21 mouse cellular contexts compared by ENCODE assay signal in genomic region chr13:103319317-103319716, GRCm38 (mm10). TPM values are rescaled to one million over a fixed set of nuclear protein-coding genes. Genes with fewer than 3 reads are reported as not detected.
DNase-seq lines count a peak whose midpoint lies in the region; ATAC-seq and TF ChIP-seq lines count a peak whose summit lies in the region.
"Had no signal": no experiment of that assay in that cellular context is flagged by ENCODE, and none has a peak within 500 bp of the region (broad histone marks: within the 10 kb centered on the region; RNA-seq: fewer than 3 reads in every experiment).

No protein-coding gene starts in this region.

- no peak for TF ChIP-seq POLR2A in heart, adult 2 months (IDR thresholded peaks at IDR 0.05; ENCODE audit: insufficient read depth, low read depth, low read length)

- intact Hi-C loops in heart, adult 2 months (cut with DNase I) = no loop called here
- intact Hi-C loops in left cerebral cortex, postnatal 36 days (cut with DNase I) = no loop called here

- no peak overlapping the region for H3K9ac ChIP-seq in heart, adult 2 months (ENCODE audit: low read depth, low read length)
- H3K9ac ChIP-seq in limb, embryonic 11.5 days (ENCODE audit: low read length) = no peak overlapping the region
- no peak overlapping the region for H3K9ac ChIP-seq in neural tube, embryonic 14.5 days (replicated peaks; ENCODE audit: low read depth, low read length)
- no peak overlapping the region for H3K9ac ChIP-seq in neural tube, embryonic 15.5 days (replicated peaks)
- H3K9ac ChIP-seq: embryonic facial prominence, embryonic 13.5 days; forebrain, embryonic 13.5 days; hindbrain, embryonic 12.5 days had no signal

- no peaks in the 10 kb centered on the region for H3K79me2 ChIP-seq in heart, adult 2 months (replicated peaks; ENCODE audit: control insufficient read depth, insufficient read depth, low read length)

- H3K4me3 ChIP-seq in heart, adult 2 months = no peak overlapping the region
- no peak overlapping the region for H3K4me3 ChIP-seq in limb, embryonic 11.5 days (ENCODE audit: low read depth, low read length)
- H3K4me3 ChIP-seq in limb, embryonic 10.5 days = no peak overlapping the region
- H3K4me3 ChIP-seq in neural tube, embryonic 14.5 days (ENCODE audit: low read depth, low read length) = no peak overlapping the region
- no peak overlapping the region for H3K4me3 ChIP-seq in neural tube, embryonic 15.5 days (replicated peaks)
- H3K4me3 ChIP-seq: embryonic facial prominence, embryonic 13.5 days; forebrain, embryonic 13.5 days; gastrocnemius, adult 2 months; heart, embryonic 10.5 days; hindbrain, embryonic 12.5 days had no signal

- H3K27ac ChIP-seq in heart, adult 2 months = no peak overlapping the region
- no peak overlapping the region for H3K27ac ChIP-seq in limb, embryonic 11.5 days (replicated peaks; ENCODE audit: low read depth, low read length)
- H3K27ac ChIP-seq in limb, embryonic 10.5 days = no peak overlapping the region
- H3K27ac ChIP-seq in neural tube, embryonic 14.5 days (ENCODE audit: low read depth, low read length) = no peak overlapping the region
- H3K27ac ChIP-seq in neural tube, embryonic 15.5 days (replicated peaks) = no peak overlapping the region
- H3K27ac ChIP-seq: embryonic facial prominence, embryonic 13.5 days; forebrain, embryonic 13.5 days; gastrocnemius, adult 2 months; hindbrain, embryonic 12.5 days had no signal

- H3K9me3 ChIP-seq in limb, embryonic 11.5 days (ENCODE audit: control insufficient read depth, low read length) = no peaks in the 10 kb centered on the region
- H3K9me3 ChIP-seq in limb, embryonic 10.5 days (replicated peaks) = no peaks in the 10 kb centered on the region
- no peaks in the 10 kb centered on the region for H3K9me3 ChIP-seq in neural tube, embryonic 14.5 days (ENCODE audit: control insufficient read depth, low read length)
- H3K9me3 ChIP-seq in neural tube, embryonic 15.5 days (replicated peaks) = no peaks in the 10 kb centered on the region
- H3K9me3 ChIP-seq: embryonic facial prominence, embryonic 13.5 days; forebrain, embryonic 13.5 days; heart, embryonic 10.5 days; hindbrain, embryonic 12.5 days had no signal

- H3K27me3 ChIP-seq in heart, adult 2 months (ENCODE audit: control insufficient read depth, insufficient read depth, low read length) = no peaks in the 10 kb centered on the region
- H3K27me3 ChIP-seq in limb, embryonic 11.5 days (ENCODE audit: control insufficient read depth, insufficient read depth, low read length) = no peaks in the 10 kb centered on the region
- H3K27me3 ChIP-seq in limb, embryonic 10.5 days (ENCODE audit: low read depth, poor library complexity, severe bottlenecking) = no peaks in the 10 kb centered on the region
- no peaks in the 10 kb centered on the region for H3K27me3 ChIP-seq in neural tube, embryonic 14.5 days (ENCODE audit: control insufficient read depth, insufficient read depth, low read length)
- H3K27me3 ChIP-seq in neural tube, embryonic 15.5 days (replicated peaks) = no peaks in the 10 kb centered on the region
- H3K27me3 ChIP-seq: embryonic facial prominence, embryonic 13.5 days; forebrain, embryonic 13.5 days had no signal

- no peak for TF ChIP-seq CTCF in heart, adult 2 months (IDR thresholded peaks at IDR 0.05)

- peak; percentile 33 for DNase-seq in heart, adult 11 months
- DNase-seq in heart, adult 2 months = no peak
- no peak for DNase-seq in limb, embryonic 11.5 days (ENCODE audit: low spot score)
- no peak for DNase-seq in limb, embryonic 10.5 days (ENCODE audit: low spot score)
- DNase-seq in left cerebral cortex, postnatal 36 days (ENCODE audit: low spot score in 2 of 2) = no peak
- DNase-seq: adrenal gland, postnatal 10 days; cerebellum, adult 11 months; cerebellum, adult 8-10 months; cerebellum, postnatal 14 days; embryo, embryonic 11 days; gastrocnemius, adult 2 months; gastrocnemius, postnatal 25 days; heart, postnatal 10 days; heart, postnatal 4 days had no signal

- no peak overlapping the region for H3K4me2 ChIP-seq in limb, embryonic 11.5 days (ENCODE audit: low read depth, severe bottlenecking)
- no peak overlapping the region for H3K4me2 ChIP-seq in neural tube, embryonic 14.5 days (ENCODE audit: low read depth, low read length)
- H3K4me2 ChIP-seq in neural tube, embryonic 15.5 days = no peak overlapping the region
- H3K4me2 ChIP-seq: embryonic facial prominence, embryonic 13.5 days; forebrain, embryonic 13.5 days; hindbrain, embryonic 12.5 days had no signal

- no peak for TF ChIP-seq EP300 in heart, adult 2 months (IDR thresholded peaks at IDR 0.05; ENCODE audit: insufficient read depth, low read depth, low read length)

- ATAC-seq in limb, embryonic 11.5 days (ENCODE audit: insufficient number of reproducible peaks, low FRiP score, low TSS enrichment, low read depth) = peak; percentile 39; the same call in 1 of the 2 replicates
- peak; percentile 38; the same call in 1 of the 2 replicates for ATAC-seq in neural tube, embryonic 14.5 days (ENCODE audit: low read depth)
- ATAC-seq in neural tube, embryonic 15.5 days (ENCODE audit: low FRiP score) = no peak; the same call in 1 of the 2 replicates
- ATAC-seq: forebrain, embryonic 13.5 days; inflammation-experienced regulatory T-cells, adult 6 months had no signal

- H3K36me3 ChIP-seq in heart, adult 2 months (ENCODE audit: control insufficient read depth, insufficient read depth, low read length) = no peaks in the 10 kb centered on the region
- no peaks in the 10 kb centered on the region for H3K36me3 ChIP-seq in limb, embryonic 11.5 days (ENCODE audit: control insufficient read depth, insufficient read depth, low read length)
- H3K36me3 ChIP-seq in limb, embryonic 10.5 days = no peaks in the 10 kb centered on the region
- H3K36me3 ChIP-seq in neural tube, embryonic 14.5 days (ENCODE audit: control insufficient read depth, insufficient read depth, low read length) = no peaks in the 10 kb centered on the region
- no peaks in the 10 kb centered on the region for H3K36me3 ChIP-seq in neural tube, embryonic 15.5 days
- H3K36me3 ChIP-seq: embryonic facial prominence, embryonic 13.5 days; heart, embryonic 10.5 days; hindbrain, embryonic 12.5 days had no signal

- H3K4me1 ChIP-seq in heart, adult 2 months (ENCODE audit: control insufficient read depth, insufficient read depth, low read length) = peaks cover 3% of the 10 kb centered on the region
- peaks cover 4% of the 10 kb centered on the region; the same call in 1 of the 2 replicates for H3K4me1 ChIP-seq in limb, embryonic 11.5 days (ENCODE audit: control insufficient read depth, insufficient read depth, low read length)
- H3K4me1 ChIP-seq in limb, embryonic 10.5 days = peaks cover 13% of the 10 kb centered on the region
- no peaks in the 10 kb centered on the region for H3K4me1 ChIP-seq in neural tube, embryonic 14.5 days (ENCODE audit: control insufficient read depth, insufficient read depth, low read length)
- peaks cover 12% of the 10 kb centered on the region for H3K4me1 ChIP-seq in neural tube, embryonic 15.5 days
- H3K4me1 ChIP-seq: forebrain, embryonic 13.5 days had no signal

- 10% methylated on average over 3 of the region's 3 CpGs for WGBS in heart, adult 2 months
- WGBS in limb, embryonic 11.5 days = 35% methylated on average over 1 of the region's 3 CpGs
- 40% methylated on average over 2 of the region's 3 CpGs for WGBS in limb, embryonic 10.5 days
- WGBS in neural tube, embryonic 14.5 days = 29% methylated on average over 2 of the region's 3 CpGs
- WGBS in neural tube, embryonic 15.5 days = 38% methylated on average over 3 of the region's 3 CpGs

RNA-seq across cellular contexts. Expression of gene Mast4, which starts 15.0 kb away (rescaled TPM):
- total RNA-seq in heart, adult 2 months (2021) = 10 to 100 TPM; 23.6 to 33.1 TPM
- 8.5 and 13.8 TPM in 2 replicates for polyA plus RNA-seq in heart, adult 2 months (2012; rRNA removed)
- 18.9 and 21.1 TPM in 2 replicates for polyA plus RNA-seq in limb, embryonic 11.5 days (2014; fragmentation: Nextera tagmentation; extraction: Ambion mirVana)
- polyA plus RNA-seq in limb, embryonic 10.5 days (2016; fragmentation: Nextera tagmentation; extraction: Ambion mirVana) = 16.8 and 21.5 TPM in 2 replicates
- 27.9 and 33.0 TPM in 2 replicates for polyA plus RNA-seq in neural tube, embryonic 14.5 days (2014; fragmentation: Nextera tagmentation; extraction: Ambion mirVana)
- polyA plus RNA-seq in neural tube, embryonic 15.5 days (2015; fragmentation: Nextera tagmentation; extraction: Ambion mirVana) = 24.7 and 31.8 TPM in 2 replicates
- 10 to 100 TPM; 45.7 to 56.6 TPM for total RNA-seq in left cerebral cortex, postnatal 36 days (2021)
